Mouse (Mus musculus) midbrain, embryonic 14.5 days (tissue): Measurements from ENCODE around the gene Minos1. TPM values are rescaled to one million over a fixed set of nuclear protein-coding genes. Genes with fewer than 3 reads are reported as not detected.
A peak's percentile ranks its signal among the peaks of the same experiment; 100 is the strongest.

ENCODE experiments used
- ATAC-seq: fragments of 200-750 bp; cut with Nextera tagmentation; 2 replicates; pipeline ENCODE4 v1.8.0; 2017; ENCODE audit warnings: moderate number of reproducible peaks, moderate library complexity; ENCODE audit not compliant: low FRiP score, low TSS enrichment
- DNase-seq: peaks from one replicate; pipeline ENCODE4 v3.0.0-alpha.2; 2015
- H3K27ac ChIP-seq: fragments of 300-500 bp; sonication (generic); replicated peaks from 2 replicates; pipeline ENCODE4 v1.5.1; 2014; ENCODE audit warnings: mild to moderate bottlenecking, low read depth, low read length, moderate library complexity
- H3K27me3 ChIP-seq: fragments of 300-500 bp; sonication (generic); 2 replicates; pipeline ENCODE4 v1.6.1; 2014; ENCODE audit warnings: low read length, control low read depth, mixed read lengths; ENCODE audit not compliant: control insufficient read depth, insufficient read depth
- H3K36me3 ChIP-seq: fragments of 300-500 bp; sonication (generic); 2 replicates; pipeline ENCODE4 v1.6.1; 2014; ENCODE audit warnings: low read length, control low read depth; ENCODE audit not compliant: control insufficient read depth, insufficient read depth
- H3K4me1 ChIP-seq: fragments of 300-500 bp; sonication (generic); 2 replicates; pipeline ENCODE4 v1.6.1; 2014; ENCODE audit warnings: mild to moderate bottlenecking, antibody characterized with exemption, low read length, control low read depth; ENCODE audit not compliant: control insufficient read depth, insufficient read depth
- H3K4me2 ChIP-seq: fragments of 300-500 bp; sonication (generic); 2 replicates; pipeline ENCODE4 v1.6.1; 2014; ENCODE audit warnings: mild to moderate bottlenecking, low read length, moderate library complexity
- H3K4me3 ChIP-seq: fragments of 300-500 bp; sonication (generic); replicated peaks from 2 replicates; pipeline ENCODE4 v1.5.1; 2014; ENCODE audit warnings: low read depth, low read length
- H3K9ac ChIP-seq: fragments of 300-500 bp; sonication (generic); replicated peaks from 2 replicates; pipeline ENCODE4 v1.6.1; 2014; ENCODE audit warnings: mild to moderate bottlenecking, low read length, moderate library complexity
- H3K9me3 ChIP-seq: fragments of 300-500 bp; sonication (generic); 2 replicates; pipeline ENCODE4 v1.6.1; 2016; ENCODE audit warnings: low read length, control low read depth, mixed read lengths; ENCODE audit not compliant: control insufficient read depth
- WGBS: fragments of 180-500 bp; shearing (Covaris S2); extraction: QIAGEN DNeasy Blood & Tissue Kit; methylation state at CpG from one replicate; pipeline ENCODE4 v1.1.7; 2014; 5-methylcytosine and 5-hydroxymethylcytosine counted together
- polyA plus RNA-seq: library from polyadenylated mRNA; unstranded; fragments of >200 nt; fragmentation: Nextera tagmentation; extraction: Ambion mirVana; gene quantifications from 2 replicates; pipeline ENCODE4 v1.2.1, GENCODE M21; 2014

The Minos1 gene
- polyA plus RNA-seq, 1 experiment from 2014 or later: 346 TPM

DNA sequence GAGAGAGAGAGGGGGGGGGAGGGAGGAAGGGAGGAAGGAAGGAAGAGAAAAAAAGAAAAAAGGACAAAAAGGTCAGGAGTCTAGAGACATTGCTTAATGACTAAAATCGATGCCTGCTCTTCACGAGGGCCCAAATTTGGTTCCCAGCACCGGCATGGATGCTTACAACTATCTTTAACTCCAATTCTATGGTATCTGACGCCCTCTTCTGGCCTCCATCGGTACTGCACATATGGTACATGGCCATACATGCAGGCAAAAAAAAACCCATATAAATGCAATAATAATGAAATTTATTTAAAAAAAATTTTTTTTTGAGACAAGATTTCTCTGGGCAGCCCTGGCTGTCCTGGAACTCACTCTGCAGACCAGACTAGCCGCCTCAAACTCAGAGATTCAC lies 20.5 kb upstream of the Minos1 start:
- Histone ChIP-seq H3K4me1 (no peaks in the 10 kb centered on the region), H3K27ac (no peak overlapping the region), H3K4me3 (no peak overlapping the region), H3K4me2 (no peak overlapping the region), H3K9ac (no peak overlapping the region), H3K9me3 (peaks cover 9% of the 10 kb centered on the region), H3K36me3 (no peaks in the 10 kb centered on the region), H3K27me3 (no peaks in the 10 kb centered on the region)
- ATAC-seq: no peak
- 69% methylated on average over 6 of the region's 6 CpGs for WGBS
- no peak for DNase-seq

DNA sequence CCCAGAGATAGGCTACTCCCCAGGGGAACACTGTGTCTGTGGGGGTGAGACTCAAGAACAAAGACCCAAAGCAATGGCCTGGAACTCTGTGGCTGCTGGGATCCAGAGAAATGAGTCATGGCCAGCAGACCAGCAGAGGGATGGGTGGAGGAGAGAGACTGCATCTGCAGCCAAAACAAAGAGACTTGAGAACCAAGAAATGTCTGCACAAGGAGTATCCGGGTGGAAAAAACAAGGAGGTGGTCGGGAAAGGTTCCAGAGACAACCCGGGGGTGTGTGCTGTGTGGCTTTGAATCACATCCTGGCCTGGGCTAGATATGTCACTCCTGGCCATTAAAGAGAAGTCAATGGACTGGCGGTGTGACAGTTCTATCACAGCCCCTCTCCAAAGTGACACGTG lies 15.8 kb upstream of the Minos1 start:
- no peak for ATAC-seq
- Histone ChIP-seq H3K4me3 (no peak overlapping the region), H3K4me1 (no peaks in the 10 kb centered on the region), H3K27ac (no peak overlapping the region), H3K9ac (no peak overlapping the region), H3K4me2 (no peak overlapping the region), H3K9me3 (peaks cover 9% of the 10 kb centered on the region), H3K36me3 (no peaks in the 10 kb centered on the region), H3K27me3 (no peaks in the 10 kb centered on the region)
- DNase-seq: no peak
- 85% methylated on average over 5 of the region's 5 CpGs for WGBS

DNA sequence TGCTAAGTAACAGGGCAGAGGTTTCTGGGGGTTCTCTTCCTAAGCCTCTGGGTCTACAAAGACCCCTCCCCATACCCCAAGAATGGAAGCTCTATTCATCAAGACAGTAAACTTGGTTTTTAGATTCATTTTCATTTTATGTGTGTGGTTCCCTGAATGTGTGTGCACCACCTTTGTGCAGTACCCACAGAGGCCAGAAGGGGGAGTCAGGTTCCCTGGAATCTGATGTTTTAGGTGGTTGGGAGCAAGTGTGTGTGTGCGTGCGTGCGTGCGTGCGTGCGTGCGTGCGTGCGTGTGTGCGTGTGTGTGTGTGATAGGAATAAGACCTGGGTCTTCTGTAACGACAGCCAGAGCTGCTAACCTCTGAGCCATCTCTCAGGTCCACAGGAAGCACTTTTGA lies 14.2 kb upstream of the Minos1 start:
- WGBS: 96% methylated on average over 11 of the region's 11 CpGs
- Histone ChIP-seq H3K4me1 (no peaks in the 10 kb centered on the region), H3K27me3 (no peaks in the 10 kb centered on the region), H3K4me2 (no peak overlapping the region), H3K36me3 (no peaks in the 10 kb centered on the region), H3K4me3 (no peak overlapping the region), H3K9ac (no peak overlapping the region), H3K27ac (no peak overlapping the region), H3K9me3 (peaks cover 9% of the 10 kb centered on the region)
- DNase-seq (no peak), ATAC-seq (no peak)

DNA sequence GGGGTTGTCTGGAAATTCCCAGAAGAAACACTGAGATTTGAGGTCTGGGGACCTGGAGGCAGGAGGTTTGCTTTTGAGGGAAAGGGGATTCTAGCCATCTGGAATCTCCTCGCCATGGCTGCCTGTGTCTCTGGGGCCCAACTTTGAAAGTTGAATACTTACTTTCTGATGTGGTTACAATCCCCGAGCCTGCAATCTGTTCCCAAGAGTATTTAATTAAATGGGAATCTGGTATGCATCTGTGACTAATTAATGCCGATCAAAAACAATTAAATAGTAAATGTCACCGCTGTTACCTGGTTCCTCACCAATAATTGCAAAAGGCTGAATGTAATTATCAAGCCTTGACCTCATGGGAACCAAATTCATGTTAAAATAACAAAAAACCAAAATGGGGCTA lies 13.7 kb upstream of the Minos1 start:
- H3K27ac ChIP-seq: no peak overlapping the region
- ATAC-seq (no peak), DNase-seq (peak; percentile 15)
- H3K9me3 ChIP-seq: peaks cover 9% of the 10 kb centered on the region
- WGBS: 71% methylated on average over 4 of the region's 4 CpGs
- H3K9ac ChIP-seq: no peak overlapping the region
- H3K36me3 ChIP-seq: no peaks in the 10 kb centered on the region
- no peak overlapping the region for H3K4me2 ChIP-seq
- H3K27me3 ChIP-seq: no peaks in the 10 kb centered on the region
- H3K4me1 ChIP-seq: no peaks in the 10 kb centered on the region
- H3K4me3 ChIP-seq: no peak overlapping the region

DNA sequence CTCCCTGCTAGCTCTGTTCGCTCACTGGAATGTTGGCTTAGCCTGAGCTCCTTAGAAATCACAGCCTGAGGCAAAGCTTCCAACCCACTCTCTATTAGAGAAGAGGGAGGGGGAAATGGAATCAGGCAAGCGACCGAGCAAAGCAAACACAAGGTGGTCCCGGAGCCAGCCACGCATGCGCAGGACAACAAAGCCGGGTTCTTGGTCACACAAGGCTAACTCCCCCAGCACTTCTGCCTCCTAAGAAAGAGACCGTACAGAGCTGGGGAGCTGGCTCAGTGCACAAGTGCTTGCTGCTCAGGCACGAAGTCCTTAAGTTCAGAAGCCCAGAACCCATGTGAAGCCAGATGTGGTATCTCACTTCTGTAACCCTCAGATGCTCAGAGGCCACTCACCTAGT lies 12.1 kb upstream of the Minos1 start:
- ATAC-seq (no peak), DNase-seq (peak; percentile 80)
- Histone ChIP-seq H3K36me3 (no peaks in the 10 kb centered on the region), H3K4me3 (no peak overlapping the region), H3K9me3 (peaks cover 1% of the 10 kb centered on the region; the same call in 1 of the 2 replicates), H3K4me1 (no peaks in the 10 kb centered on the region), H3K4me2 (peak overlapping the region; percentile 43), H3K27me3 (no peaks in the 10 kb centered on the region), H3K9ac (no peak overlapping the region; the same call in 1 of the 2 replicates), H3K27ac (peak overlapping the region; percentile 52; the same call in 1 of the 2 replicates)
- 20% methylated on average over 9 of the region's 9 CpGs for WGBS

DNA sequence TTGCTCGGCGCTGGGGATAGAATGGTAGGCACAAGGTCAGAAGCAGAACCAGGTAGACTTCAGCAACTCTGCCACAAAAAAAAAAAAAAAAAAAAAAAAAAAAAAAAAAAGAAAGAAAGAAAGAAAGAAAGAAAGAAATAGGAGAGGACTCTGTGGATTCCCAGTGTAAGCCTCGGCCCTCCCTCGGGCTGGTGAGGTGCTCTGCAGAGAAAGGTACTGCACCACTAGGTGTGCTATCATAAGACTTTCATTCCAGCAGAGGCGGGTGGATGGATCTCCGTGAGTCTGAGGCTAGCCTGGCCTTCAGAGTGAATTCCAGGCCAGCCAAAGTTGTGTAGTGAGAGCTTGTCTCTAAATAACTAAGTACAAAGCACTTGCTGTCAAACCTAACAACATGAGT lies 10.9 kb upstream of the Minos1 start:
- 81% methylated on average over 6 of the region's 6 CpGs for WGBS
- no peak for DNase-seq
- no peak for ATAC-seq

DNA sequence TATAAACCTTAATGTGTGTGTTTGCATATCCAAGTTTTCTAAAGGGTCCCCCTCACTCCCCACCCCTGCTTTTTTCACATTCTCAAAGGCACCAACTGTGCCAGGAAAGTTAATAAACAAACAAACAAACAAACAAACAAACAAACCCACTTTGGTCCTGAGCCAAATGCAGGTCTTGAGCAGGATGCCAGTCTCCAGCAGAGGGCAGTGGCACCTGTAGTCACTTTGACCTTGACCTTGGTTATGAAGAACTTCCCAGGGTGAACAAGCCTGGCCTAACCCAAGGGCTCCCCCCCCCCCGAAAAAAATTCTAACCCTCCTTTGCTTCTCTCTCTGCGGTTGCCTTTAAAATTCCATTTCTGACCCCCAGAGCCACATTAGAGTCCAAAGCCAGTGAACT lies 9.4 kb upstream of the Minos1 start:
- no peak for ATAC-seq
- 73% methylated on average over 2 of the region's 2 CpGs for WGBS

More for the DNA sequence above, 10.9 kb upstream of the Minos1 start:
- Histone ChIP-seq H3K4me1 (no peaks in the 10 kb centered on the region), H3K9ac (no peak overlapping the region), H3K27ac (no peak overlapping the region), H3K9me3 (no peaks in the 10 kb centered on the region), H3K27me3 (no peaks in the 10 kb centered on the region), H3K36me3 (no peaks in the 10 kb centered on the region), H3K4me2 (no peak overlapping the region), H3K4me3 (no peak overlapping the region)

DNA sequence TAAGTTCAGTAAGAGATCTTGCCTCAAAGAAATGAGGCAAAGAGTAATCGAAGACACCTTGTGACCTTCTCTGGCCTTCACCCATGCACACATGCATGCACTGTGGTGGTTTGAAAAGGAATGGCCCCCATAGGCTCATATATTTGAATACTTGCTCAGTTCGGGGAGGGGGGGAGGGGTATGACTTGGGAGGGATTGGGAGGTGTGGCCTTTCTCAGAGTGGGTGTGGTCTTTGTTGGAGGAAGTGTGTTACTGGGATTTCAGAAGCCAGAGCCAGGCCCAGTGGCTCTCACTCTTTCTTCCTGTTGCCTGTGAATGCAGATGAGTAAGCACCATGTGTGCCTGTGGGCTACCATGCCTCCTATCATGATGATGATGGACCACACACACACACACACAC lies 5.1 kb upstream of the Minos1 start:
- no peak overlapping the region for H3K9ac ChIP-seq
- no peak for DNase-seq
- H3K27me3 ChIP-seq: no peaks in the 10 kb centered on the region
- no peak overlapping the region for H3K4me2 ChIP-seq
- 94% methylated on average over 2 of the region's 2 CpGs for WGBS
- no peaks in the 10 kb centered on the region for H3K36me3 ChIP-seq
- H3K4me3 ChIP-seq: no peak overlapping the region
- H3K9me3 ChIP-seq: no peaks in the 10 kb centered on the region
- peaks cover 7% of the 10 kb centered on the region; the same call in 1 of the 2 replicates for H3K4me1 ChIP-seq
- H3K27ac ChIP-seq: no peak overlapping the region
- no peak for ATAC-seq

More for the DNA sequence above, 9.4 kb upstream of the Minos1 start:
- no peaks in the 10 kb centered on the region for H3K36me3 ChIP-seq
- H3K4me2 ChIP-seq: no peak overlapping the region
- no peak overlapping the region for H3K4me3 ChIP-seq
- no peaks in the 10 kb centered on the region for H3K9me3 ChIP-seq
- no peak overlapping the region for H3K27ac ChIP-seq
- DNase-seq: no peak
- H3K4me1 ChIP-seq: no peaks in the 10 kb centered on the region
- no peak overlapping the region for H3K9ac ChIP-seq
- no peaks in the 10 kb centered on the region for H3K27me3 ChIP-seq

DNA sequence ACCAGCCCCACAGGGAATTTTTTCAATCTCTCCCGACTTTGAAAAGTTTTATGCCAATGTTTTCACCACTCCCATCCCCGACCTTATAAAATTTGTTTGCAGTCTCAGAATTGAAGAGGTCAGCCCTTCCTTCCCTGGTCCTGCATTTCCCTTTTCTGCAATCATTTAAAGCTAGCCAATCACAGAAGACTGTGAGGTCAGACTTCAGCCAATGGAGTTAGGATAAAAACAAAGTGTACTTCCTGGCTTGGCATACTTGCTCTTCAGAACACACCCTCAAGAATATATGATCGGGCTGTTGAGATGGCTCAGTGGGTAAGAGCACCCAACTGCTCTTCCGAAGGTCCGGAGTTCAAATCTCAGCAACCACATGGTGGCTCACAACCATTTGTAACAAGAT lies 2.2 kb upstream of the Minos1 start:
- no peak for ATAC-seq
- 82% methylated on average over 5 of the region's 5 CpGs for WGBS
- H3K27ac ChIP-seq: no peak overlapping the region

More for the DNA sequence above, 2.2 kb upstream of the Minos1 start:
- Histone ChIP-seq H3K9ac (no peak overlapping the region), H3K36me3 (no peaks in the 10 kb centered on the region), H3K27me3 (no peaks in the 10 kb centered on the region), H3K4me1 (peaks cover 18% of the 10 kb centered on the region), H3K4me2 (no peak overlapping the region), H3K9me3 (no peaks in the 10 kb centered on the region), H3K4me3 (no peak overlapping the region)
- DNase-seq: no peak
